Mouse (Mus musculus) left cerebral cortex, postnatal 10 days (tissue): Measurements from ENCODE around the gene Zfp605. TPM values are rescaled to one million over a fixed set of nuclear protein-coding genes. Genes with fewer than 3 reads are reported as not detected.

ENCODE experiments used
- total RNA-seq, 2 experiments: library from RNA; stranded (reverse); gene quantifications; 2 replicates each; pipeline ENCODE4 v1.2.3; 2021

The Zfp605 gene
- total RNA-seq, 2 experiments from 2014 or later, result 17.0 to 17.1 TPM

Other genes with a start within 250 kb of the Zfp605 start
- gene Gm15446, start 186.7 kb upstream of the Zfp605 start, total RNA-seq, result 10 to 100 TPM; 37.2 to 38.6 TPM
- gene Zfp932, start 113.6 kb upstream of the Zfp605 start, total RNA-seq, result 10 to 100 TPM; 53.6 to 56.0 TPM
- gene Gm17655, start 37.6 kb upstream of the Zfp605 start, total RNA-seq, result 10 to 100 TPM in 1 of 2 experiments, 1 to 10 TPM in 1; 9.6 to 12.0 TPM
- gene Gm35315, start 15.7 kb upstream of the Zfp605 start, total RNA-seq, result 1 to 10 TPM in 1 of 2 experiments, under 1 TPM in 1; 0.84 to 1.1 TPM
- gene Plcxd1, start 10.1 kb upstream of the Zfp605 start, total RNA-seq, result 1 to 10 TPM; 5.4 to 7.3 TPM
- 10 to 100 TPM; 95.4 to 100.0 TPM for gene Gtpbp6, start 1.9 kb upstream of the Zfp605 start, total RNA-seq
- 10 to 100 TPM; 75.6 to 76.2 TPM for gene Chfr, start 25.8 kb downstream of the Zfp605 start, total RNA-seq
- 10 to 100 TPM; 43.8 to 45.5 TPM for gene Golga3, start 66.6 kb downstream of the Zfp605 start, total RNA-seq
- gene Ankle2, start 120.9 kb downstream of the Zfp605 start, total RNA-seq, result 10 to 100 TPM; 24.5 to 26.8 TPM
- 10 to 100 TPM; 73.5 to 77.0 TPM for gene Pgam5, start 159.8 kb downstream of the Zfp605 start, total RNA-seq
- 1 to 10 TPM; 5.3 to 6.4 TPM for gene Pxmp2, start 176.1 kb downstream of the Zfp605 start, total RNA-seq
- gene Pole, start 176.2 kb downstream of the Zfp605 start, total RNA-seq, result 1 to 10 TPM; 2.6 to 4.5 TPM
- gene P2rx2, start 233.1 kb downstream of the Zfp605 start, total RNA-seq, result 1 to 10 TPM; 1.5 to 1.9 TPM
- gene Lrcol1, start 234.6 kb downstream of the Zfp605 start, total RNA-seq, result not detected